Mouse (Mus musculus) stomach, embryonic 14.5 days (tissue): Measurements from ENCODE around the gene Lrp1. TPM values are rescaled to one million over a fixed set of nuclear protein-coding genes. Genes with fewer than 3 reads are reported as not detected.

Source experiments
- ATAC-seq: fragments of 200-750 bp; cut with Nextera tagmentation; 2 replicates; pipeline ENCODE4 v1.8.0; 2017; ENCODE audit warnings: low read depth, moderate TSS enrichment; ENCODE audit not compliant: insufficient number of reproducible peaks, insufficient read depth, low FRiP score
- H3K27ac ChIP-seq: fragments of 300-500 bp; sonication (generic); 2 replicates; pipeline ENCODE4 v1.5.1; 2014; ENCODE audit warnings: mild to moderate bottlenecking, low read length, moderate library complexity, mixed read lengths
- H3K27me3 ChIP-seq: fragments of 300-500 bp; sonication (generic); 2 replicates; pipeline ENCODE4 v1.6.1; 2014; ENCODE audit warnings: low read length, control low read depth, mixed read lengths; ENCODE audit not compliant: control insufficient read depth, insufficient read depth
- H3K36me3 ChIP-seq: fragments of 300-500 bp; sonication (generic); 2 replicates; pipeline ENCODE4 v1.6.1; 2014; ENCODE audit warnings: mild to moderate bottlenecking, control low read depth, low read length, moderate library complexity, mixed read lengths; ENCODE audit not compliant: control insufficient read depth, insufficient read depth
- H3K4me1 ChIP-seq: fragments of 300-500 bp; sonication (generic); 2 replicates; pipeline ENCODE4 v1.6.1; 2014; ENCODE audit warnings: low read length, control low read depth, mixed read lengths; ENCODE audit not compliant: control insufficient read depth, insufficient read depth
- H3K4me2 ChIP-seq: fragments of 300-500 bp; sonication (generic); replicated peaks from 2 replicates; pipeline ENCODE4 v1.6.1; 2014; ENCODE audit warnings: low read depth, low read length, control low read depth
- H3K4me3 ChIP-seq: fragments of 300-500 bp; sonication (generic); 2 replicates; pipeline ENCODE4 v1.5.1; 2014; ENCODE audit warnings: low read depth, low read length, control low read depth
- H3K9ac ChIP-seq: fragments of 300-500 bp; sonication (generic); replicated peaks from 2 replicates; pipeline ENCODE4 v1.6.1; 2014; ENCODE audit warnings: low read depth, mild to moderate bottlenecking, control low read depth, low read length, moderate library complexity, mixed read lengths
- H3K9me3 ChIP-seq: fragments of 300-500 bp; sonication (generic); 2 replicates; pipeline ENCODE4 v1.6.1; 2016; ENCODE audit warnings: low read depth, low read length, control low read depth; ENCODE audit not compliant: control insufficient read depth
- WGBS: fragments of 180-500 bp; shearing (Covaris S2); extraction: QIAGEN DNeasy Blood & Tissue Kit; methylation state at CpG from one replicate; pipeline ENCODE4 v1.1.7; 2014; 5-methylcytosine and 5-hydroxymethylcytosine counted together
- polyA plus RNA-seq: library from polyadenylated mRNA; unstranded; fragments of >200 nt; fragmentation: Nextera tagmentation; extraction: Ambion mirVana; gene quantifications from 2 replicates; pipeline ENCODE4 v1.2.1, GENCODE M21; 2014

Lrp1 gene
- polyA plus RNA-seq, 1 experiment from 2014 or later: 98.0 TPM

DNA sequence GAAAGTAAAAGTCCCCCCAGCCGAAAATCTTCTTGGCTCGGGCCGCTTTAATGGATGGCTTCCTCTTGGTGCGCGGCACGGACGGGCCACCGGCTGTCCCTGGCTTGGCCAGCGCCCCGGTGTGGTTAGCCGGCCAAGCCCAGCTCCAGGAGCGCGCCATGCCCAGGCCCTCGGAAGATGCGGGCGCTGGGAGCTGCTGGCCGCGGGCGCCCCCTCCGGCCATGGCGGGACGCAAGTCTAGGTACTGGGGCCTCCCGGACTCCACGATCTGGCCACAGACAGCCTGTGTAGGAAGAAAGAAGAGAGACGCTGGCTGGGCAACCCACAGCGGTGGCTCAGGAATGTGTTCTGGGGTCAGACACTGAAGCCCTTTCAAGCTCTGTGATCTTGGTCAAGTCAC lies 94.3 kb downstream of the Lrp1 start:
- Histone ChIP-seq H3K27me3 (peaks cover 72% of the 10 kb centered on the region), H3K9ac (no peak overlapping the region)
- under 1% methylated on average over 26 of the region's 26 CpGs for WGBS

DNA sequence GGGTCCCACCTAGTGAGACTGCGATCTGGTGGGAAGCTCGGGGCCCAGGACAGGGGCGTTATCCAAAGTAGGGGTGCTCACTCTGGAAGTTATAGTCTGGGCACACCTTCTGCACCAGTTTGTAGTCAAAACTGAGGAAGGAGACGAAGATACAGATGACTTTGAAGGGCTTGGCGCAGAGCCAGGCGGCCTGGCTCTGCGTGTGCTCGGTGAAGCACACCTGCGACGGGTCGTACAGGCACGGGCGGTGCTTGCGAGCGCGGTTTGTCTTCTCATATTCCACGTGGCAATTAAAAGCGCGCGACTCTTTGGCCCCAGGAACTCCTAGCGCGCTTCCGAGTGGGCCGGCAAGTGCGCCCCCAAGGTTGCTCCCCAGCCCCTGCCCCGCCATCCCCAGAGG lies 94.9 kb downstream of the Lrp1 start:
- H3K27ac ChIP-seq: no peak overlapping the region
- ATAC-seq: no peak
- peaks cover 66% of the 10 kb centered on the region for H3K27me3 ChIP-seq
- H3K9ac ChIP-seq: no peak overlapping the region
- no peaks in the 10 kb centered on the region for H3K9me3 ChIP-seq
- H3K36me3 ChIP-seq: no peaks in the 10 kb centered on the region
- H3K4me3 ChIP-seq: peak overlapping the region; percentile 10; the same call in 1 of the 2 replicates
- peaks cover 14% of the 10 kb centered on the region for H3K4me1 ChIP-seq
- 1% methylated on average over 26 of the region's 26 CpGs for WGBS
- H3K4me2 ChIP-seq: peak overlapping the region; percentile 15

More for the DNA sequence above, 94.3 kb downstream of the Lrp1 start:
- Histone ChIP-seq H3K4me2 (peak overlapping the region; percentile 15), H3K36me3 (no peaks in the 10 kb centered on the region), H3K9me3 (no peaks in the 10 kb centered on the region), H3K27ac (no peak overlapping the region), H3K4me1 (peaks cover 8% of the 10 kb centered on the region), H3K4me3 (peak overlapping the region; percentile 10; the same call in 1 of the 2 replicates)
- ATAC-seq: 0 out of 2 replicates have a peak, but pooled peaks have one; percentile 16

DNA sequence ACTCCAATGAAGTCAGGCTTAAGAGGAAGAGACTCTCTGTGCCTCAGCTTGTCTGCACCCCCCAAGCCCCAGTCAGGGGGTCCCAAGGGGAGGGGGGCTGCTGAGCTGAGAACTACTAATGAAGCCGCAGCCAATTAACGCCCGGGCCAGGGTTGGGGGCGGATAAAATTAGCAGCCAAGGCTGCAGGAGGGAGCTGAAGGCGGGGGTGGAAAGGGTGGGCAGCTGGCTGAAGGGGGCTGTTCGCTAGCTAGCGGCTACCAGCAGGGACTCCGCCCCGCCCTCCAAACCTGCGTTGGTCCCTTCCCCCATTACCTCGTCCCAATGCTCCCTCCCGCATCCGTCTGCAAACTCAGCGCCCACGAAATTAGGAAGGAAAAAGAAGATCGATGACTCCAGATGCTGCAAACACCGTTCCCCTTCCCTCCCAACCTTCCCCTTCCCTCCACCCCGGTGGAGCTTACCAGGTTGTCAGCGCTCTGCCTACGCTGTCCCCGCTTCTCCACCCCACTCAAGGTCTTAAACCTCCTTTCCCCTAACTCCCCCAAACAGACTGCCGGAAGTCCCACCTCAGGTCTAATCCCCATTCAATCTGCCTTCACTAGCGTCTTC lies 96.2 kb downstream of the Lrp1 start:
- H3K4me3 ChIP-seq: no peak overlapping the region
- H3K9me3 ChIP-seq: no peaks in the 10 kb centered on the region
- no peak for ATAC-seq
- peaks cover 54% of the 10 kb centered on the region for H3K27me3 ChIP-seq
- H3K9ac ChIP-seq: no peak overlapping the region
- H3K4me2 ChIP-seq: no peak overlapping the region
- no peak overlapping the region for H3K27ac ChIP-seq
- no peaks in the 10 kb centered on the region; the same call in 1 of the 2 replicates for H3K36me3 ChIP-seq
- WGBS: 2% methylated on average over 23 of the region's 23 CpGs
- H3K4me1 ChIP-seq: peaks cover 14% of the 10 kb centered on the region

DNA sequence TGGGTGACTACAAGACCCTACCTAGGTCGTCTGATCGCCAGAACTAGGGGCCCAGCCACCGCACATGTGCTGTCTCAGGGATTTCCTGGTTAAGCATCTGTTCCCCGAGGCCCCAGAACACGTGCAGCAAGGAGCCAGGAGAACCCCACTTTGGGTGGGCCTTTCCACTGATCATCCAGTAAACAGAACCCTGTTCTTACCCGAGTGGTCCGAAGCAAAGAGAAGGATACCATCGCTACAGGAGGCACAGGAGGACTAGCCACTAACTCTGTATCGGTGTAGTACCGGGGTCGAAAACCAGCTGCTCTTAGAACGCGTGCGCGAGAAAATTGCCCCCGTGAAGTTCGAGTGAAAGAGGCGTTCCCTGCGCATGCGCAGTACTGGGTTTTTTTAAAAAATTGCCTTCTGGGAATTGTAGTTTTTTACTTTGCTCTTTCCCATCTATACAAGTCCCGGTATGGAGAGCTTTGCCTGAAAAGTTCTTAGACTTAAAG lies 98.8 kb downstream of the Lrp1 start, which contains the start of gene Shmt2:
Gene Shmt2 (minus strand): TSS at position 357 of the 494 bp plus-strand sequence.
- H3K4me1 ChIP-seq: peaks cover 14% of the 10 kb centered on the region
- H3K4me3 ChIP-seq: peak within 1 kb of the TSS; percentile 41
- H3K27ac ChIP-seq: no peak within 1 kb of the TSS
- H3K4me2 ChIP-seq: peak within 1 kb of the TSS; percentile 77
- WGBS: under 1% methylated on average over 21 of the region's 21 CpGs
- peak; percentile 70 for ATAC-seq
- no peaks in the 10 kb centered on the region for H3K9me3 ChIP-seq
- H3K36me3 ChIP-seq: peaks cover 15% of the 10 kb centered on the region; the same call in 1 of the 2 replicates
- peaks cover 29% of the 10 kb centered on the region for H3K27me3 ChIP-seq
- H3K9ac ChIP-seq: peak within 1 kb of the TSS; percentile 34; the same call in 1 of the 2 replicates

DNA sequence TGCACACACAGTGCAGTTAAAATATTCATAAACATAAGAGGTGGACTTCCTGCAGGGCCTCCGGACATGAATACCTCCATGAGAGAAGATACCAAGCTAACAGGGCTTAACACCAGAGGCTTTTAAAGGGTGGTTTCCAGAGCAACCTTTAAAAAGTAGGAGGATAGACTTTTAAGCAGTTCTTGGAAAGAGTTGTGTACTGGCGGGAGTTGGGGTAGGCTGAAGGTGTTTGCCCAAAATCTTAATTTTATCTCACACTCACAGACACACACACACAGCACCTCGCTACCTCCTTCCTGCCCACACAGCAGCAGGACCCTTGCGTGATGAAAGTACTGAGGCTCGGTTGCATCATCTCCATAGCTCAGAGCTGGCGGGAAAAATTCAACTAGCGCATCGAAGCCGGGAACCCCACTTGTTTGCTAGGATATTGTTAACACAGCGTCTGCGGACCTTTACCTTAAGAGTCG lies 99.3 kb downstream of the Lrp1 start:
- Histone ChIP-seq H3K4me3 (peak overlapping the region; percentile 41), H3K9me3 (no peaks in the 10 kb centered on the region), H3K27ac (no peak overlapping the region), H3K4me2 (peak overlapping the region; percentile 77), H3K27me3 (peaks cover 24% of the 10 kb centered on the region), H3K9ac (peak overlapping the region; percentile 34; the same call in 1 of the 2 replicates), H3K4me1 (peaks cover 19% of the 10 kb centered on the region), H3K36me3 (peaks cover 15% of the 10 kb centered on the region; the same call in 1 of the 2 replicates)
- 6% methylated on average over 12 of the region's 12 CpGs for WGBS
- no peak for ATAC-seq

DNA sequence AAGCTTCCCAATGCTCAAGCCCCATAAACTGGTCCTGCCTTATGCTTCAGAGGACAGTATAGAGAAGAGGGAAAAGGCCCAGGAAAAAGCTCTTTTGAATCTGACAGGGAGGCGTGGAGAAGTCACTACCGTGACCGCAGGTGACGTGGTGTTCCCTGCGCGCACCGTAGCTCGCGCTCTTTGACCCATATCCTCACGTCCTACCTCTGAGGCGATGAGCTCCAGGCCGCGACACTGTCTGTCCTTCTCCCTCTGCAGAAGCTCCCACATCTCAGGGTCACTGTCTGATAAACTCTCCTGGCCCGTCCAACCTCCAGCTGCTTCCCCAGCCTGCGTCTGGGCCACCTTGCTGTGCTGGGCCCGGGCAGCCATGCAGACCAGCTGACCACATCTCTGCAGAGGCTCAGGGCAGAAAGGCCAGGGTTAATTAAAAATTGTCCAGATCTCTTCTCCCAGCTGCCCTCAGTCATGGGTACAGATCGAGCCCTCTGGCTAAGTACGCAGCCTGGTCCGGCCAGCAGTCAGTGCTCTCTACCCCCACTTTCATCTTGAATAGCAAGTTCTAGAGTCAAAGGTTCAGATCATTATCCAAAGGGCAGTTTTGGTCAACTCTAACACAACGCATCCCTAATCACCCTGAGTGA lies 100.1 kb downstream of the Lrp1 start:
- Histone ChIP-seq H3K4me2 (peak overlapping the region; percentile 77), H3K27me3 (peaks cover 16% of the 10 kb centered on the region), H3K4me1 (peaks cover 16% of the 10 kb centered on the region), H3K9ac (no peak overlapping the region), H3K36me3 (peaks cover 15% of the 10 kb centered on the region; the same call in 1 of the 2 replicates), H3K9me3 (no peaks in the 10 kb centered on the region), H3K4me3 (peak overlapping the region; percentile 41; the same call in 1 of the 2 replicates), H3K27ac (no peak overlapping the region)
- 85% methylated on average over 20 of the region's 20 CpGs for WGBS
- no peak for ATAC-seq

DNA sequence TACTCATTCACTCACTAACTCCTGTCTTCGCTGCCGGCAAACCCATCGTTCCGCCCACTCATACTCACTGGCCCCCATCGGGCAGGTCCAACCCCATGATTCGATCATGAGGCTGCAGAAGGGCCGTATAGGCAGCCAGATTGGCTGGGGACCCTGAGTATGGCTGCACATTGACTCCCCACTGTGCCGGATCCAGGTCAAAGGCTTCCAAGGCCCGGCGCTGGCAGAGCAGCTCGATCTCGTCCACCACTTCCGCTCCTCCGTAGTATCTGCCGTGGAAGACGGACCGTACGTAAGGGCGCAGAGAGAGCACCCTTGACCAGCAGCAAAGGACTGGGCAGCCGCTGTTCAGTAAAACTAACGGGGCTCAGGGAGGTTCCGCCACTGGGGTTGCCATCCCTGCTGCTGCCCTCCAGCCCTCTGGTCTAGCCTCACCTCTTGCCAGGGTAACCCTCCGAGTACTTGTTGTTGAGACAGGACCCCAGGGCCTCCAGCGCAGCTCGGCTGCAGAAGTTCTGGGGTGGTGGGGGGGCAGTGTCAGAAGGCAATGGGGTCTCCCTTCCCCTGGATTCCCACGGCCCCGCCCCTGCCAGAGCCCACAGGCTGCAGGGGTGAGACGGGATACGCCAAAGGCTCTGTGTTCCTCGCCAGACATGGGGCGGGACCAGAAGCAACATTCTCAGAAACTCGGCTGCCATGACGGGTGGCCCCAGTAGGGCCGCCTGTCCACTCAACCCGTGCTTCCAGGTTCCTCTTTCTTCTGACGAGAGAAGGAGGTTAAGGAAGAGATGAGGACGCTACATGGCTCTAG lies 100.8 kb downstream of the Lrp1 start:
- Histone ChIP-seq H3K27me3 (peaks cover 18% of the 10 kb centered on the region), H3K4me1 (peaks cover 16% of the 10 kb centered on the region), H3K36me3 (peaks cover 15% of the 10 kb centered on the region; the same call in 1 of the 2 replicates), H3K9ac (no peak overlapping the region), H3K4me3 (no peak overlapping the region), H3K4me2 (no peak overlapping the region), H3K9me3 (no peaks in the 10 kb centered on the region), H3K27ac (no peak overlapping the region)
- ATAC-seq: no peak
- 94% methylated on average over 37 of the region's 37 CpGs for WGBS
